Mouse (Mus musculus): ENCODE measurements at regions not wholly inside any gene's neighbourhood (a gene's known extent, or its start where the extent isn't known, plus 50 kb on each side); places are given as distances from the start of the nearest gene placed in this dataset.
"Not testable (repeated sequence)": the region's sequence is repeated elsewhere in the genome, so short reads cannot be mapped to it uniquely, and the experiment has no call there.

DNA sequence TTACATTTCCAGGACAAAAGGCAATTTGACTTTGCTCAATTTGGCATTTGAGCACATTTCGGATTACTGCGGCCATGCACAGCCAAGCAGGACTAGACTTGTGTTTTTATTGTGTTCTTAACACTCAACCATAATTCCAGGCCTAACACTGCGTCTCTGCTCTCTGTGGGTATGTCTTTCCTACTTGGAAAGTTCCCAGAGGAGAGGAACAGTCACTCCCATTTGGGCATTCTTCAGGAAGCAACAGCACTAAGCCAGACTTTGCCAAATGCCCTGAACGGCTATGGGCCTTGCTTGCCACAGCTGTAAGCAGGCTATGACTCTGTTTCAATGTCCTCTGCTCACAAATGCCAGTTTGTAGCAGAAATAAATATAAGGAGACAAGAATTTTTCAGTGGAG, 56.5 kb upstream of the Pdk3 start:
- no peak for DNase-seq

DNA sequence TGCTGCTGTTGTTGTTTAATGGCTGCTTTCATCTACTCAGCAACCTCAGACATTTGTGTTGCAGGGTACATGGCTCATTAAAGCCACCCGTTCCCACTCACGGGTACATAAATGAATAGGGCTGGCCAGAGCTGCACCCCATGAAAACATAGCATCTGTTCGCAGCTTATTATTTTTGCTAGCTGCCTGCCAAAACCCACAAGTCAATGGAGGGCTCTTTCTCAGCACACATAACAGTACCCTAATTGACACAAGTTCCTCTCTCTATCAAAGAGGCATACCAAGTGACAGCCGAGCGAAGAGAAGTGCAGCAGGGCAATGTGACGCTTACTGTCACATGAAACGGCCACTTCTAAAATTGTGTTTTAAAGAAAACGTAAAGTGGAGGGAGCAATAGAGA, 57.0 kb upstream of the Pdk3 start:
- DNase-seq = no peak

DNA sequence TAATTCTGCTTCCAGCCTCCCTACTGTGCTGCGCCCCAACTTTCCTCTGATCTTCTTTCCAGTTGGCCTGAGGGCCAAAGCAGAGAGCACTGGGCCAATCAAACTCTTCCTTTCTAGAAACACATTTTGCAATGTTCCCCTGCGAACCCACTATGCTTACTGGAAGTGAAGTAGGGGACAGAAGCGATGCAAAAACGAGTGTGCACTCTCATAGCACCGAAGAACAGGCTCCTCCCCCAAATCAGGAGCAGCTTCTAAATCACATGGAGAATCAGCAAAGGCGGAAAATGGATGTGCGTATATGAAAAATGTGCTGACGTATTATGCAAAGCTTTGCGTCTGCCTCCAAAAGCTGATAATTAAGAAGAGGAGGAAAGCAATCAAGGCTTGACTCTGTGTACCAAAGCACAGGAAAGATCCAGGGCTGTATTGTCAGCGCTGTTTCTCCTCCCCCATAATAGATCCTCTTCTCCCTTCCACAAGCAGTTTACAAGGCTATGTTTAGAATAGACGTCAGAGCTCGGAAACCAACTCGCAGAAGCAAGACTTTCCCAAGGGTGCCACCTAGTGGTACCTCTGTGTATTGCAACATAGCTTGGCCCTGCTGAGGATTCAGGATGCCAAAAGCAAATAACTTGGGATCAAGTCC, 57.5 kb upstream of the Pdk3 start:
- peak; percentile 83 for DNase-seq

DNA sequence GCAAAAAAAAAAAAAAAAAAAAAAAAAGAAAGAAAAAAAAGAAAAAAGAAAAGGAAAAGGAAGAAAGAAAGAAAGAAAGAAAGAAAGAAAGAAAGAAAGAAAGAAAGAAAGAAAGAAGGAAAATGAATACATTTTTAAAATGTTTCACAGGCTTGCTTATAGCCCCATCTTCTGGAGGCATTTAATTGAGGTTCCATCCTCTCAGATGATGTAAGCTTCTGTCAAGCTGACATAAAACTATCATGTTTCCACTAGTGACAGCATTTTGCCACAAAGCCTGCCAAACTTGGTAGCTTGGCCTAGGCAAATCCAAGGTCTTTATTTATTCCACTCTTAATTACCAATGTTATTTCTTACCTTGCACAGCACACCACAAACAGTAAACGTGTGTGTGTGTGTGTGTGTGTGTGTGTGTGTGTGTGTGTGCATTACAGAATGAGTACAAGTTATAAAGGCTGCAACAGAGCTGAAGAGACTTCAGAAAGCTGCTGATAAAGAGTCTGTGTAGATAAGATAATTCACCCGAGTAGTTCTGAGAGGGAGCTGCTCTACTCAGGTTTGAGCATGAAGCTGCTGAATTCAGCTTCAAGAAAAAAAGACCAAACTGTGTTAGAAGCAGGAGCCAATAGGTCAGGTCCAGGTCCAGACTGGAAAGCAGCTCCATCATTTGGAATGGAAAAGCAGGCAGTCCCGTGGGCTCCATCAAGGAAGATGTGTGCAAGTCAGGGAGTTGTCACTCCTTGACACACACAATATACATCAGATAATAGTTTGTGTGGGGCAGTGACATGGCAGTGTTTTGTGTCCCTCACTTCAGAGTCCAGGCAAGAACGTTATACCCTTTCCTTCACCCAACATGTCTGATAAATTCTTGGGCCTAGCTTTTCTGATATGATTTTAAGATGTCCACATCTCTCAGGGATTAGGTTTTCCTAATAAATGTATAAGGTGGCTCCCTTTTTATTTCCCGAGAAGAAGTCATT, 65.1 kb upstream of the Pdk3 start:
- DNase-seq = no peak

DNA sequence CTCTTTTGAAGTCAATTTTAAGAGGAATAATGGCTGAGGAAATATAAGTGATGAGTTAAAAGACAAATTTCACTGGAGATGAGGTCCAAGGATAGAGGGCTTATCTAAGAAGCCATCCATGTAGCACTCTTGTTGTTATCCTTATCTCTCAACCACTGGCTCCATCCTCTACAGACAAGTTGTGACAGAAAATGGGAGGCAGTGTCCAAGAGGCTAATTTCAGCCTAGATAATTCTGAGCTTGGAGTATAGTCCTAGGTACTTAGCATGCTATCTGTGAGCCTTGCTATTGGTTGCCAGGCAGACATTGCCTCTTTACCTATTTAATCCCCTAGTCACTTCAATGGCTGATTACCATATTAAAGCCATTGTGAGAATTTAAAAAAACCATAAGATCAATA, 65.2 kb upstream of the AU015836 start:
- no peak for DNase-seq

DNA sequence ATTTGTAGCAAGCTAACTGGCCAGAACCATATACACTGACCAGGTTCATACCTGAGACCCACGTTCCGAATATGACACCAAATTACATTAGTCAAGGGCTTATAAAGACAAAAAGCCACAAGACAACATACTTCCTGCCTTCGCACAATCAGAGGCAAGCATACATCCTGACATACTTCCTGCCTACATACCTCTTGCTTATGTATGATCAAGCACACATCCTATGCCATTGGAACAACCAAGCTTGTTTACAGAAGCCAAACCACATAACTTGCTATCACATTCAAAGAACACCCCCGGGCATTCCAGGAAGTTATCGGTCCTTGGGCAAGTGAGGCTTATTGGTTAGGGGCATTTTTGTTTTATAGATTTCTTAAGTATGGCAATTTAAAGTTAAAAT, 62.9 kb upstream of the AU015836 start:
- no peak for DNase-seq

DNA sequence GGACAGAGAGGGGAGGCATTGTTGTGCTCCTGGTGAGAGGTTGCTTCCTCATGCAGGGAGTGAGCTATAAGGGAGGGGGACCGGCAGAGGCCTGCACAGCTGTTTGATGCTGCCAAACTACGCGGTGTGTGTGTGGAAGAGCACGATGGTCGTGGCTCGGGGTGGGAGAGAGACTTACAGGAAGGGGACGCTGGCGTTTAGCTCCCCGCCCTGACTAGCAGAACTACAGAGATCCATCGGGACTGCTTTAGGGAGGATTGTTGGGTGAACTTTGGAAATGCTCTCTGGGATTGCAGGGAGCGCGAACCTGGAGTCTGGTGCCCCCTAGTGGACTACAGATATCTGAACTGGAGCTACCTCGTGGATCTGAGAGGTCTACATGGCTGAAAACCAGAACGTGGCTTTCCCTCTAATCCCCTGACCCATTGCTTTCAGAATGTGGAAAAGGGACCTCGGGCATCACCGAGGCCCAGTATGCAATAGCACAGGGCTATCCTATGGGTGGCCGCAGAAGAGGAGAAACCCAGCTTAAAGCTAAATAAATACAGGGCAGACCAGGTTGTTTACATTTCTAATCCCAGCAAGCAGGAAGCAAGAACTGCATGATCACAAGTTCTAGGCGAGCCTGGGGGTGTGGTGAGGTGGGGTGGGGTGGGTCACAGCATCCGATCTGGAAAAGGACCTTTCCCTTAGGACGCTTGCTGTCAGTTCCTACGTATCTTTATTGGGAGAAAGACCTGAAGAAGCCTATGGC, 57.2 kb upstream of the AU015836 start:
- peak; percentile 38 for DNase-seq

DNA sequence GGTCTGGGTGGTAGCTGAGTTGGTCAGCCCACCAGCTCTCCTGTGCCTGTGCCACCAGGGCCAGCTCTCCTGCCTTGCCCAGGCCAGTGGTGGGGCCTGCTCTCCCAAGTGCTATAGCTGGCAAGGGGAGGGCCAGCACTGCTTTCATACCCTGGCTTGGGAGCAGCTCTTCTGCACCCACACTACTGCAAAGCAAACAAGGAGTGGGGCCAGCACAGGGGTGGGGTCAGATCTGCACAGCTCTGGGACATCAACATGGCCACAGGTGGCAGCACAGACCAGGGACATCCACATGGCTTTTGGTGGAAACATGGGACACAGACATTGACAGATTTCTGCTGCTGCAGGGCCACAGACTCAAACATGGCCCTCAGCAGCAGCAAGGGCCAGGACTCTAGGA, 52.9 kb upstream of the AU015836 start:
- no peak for DNase-seq

DNA sequence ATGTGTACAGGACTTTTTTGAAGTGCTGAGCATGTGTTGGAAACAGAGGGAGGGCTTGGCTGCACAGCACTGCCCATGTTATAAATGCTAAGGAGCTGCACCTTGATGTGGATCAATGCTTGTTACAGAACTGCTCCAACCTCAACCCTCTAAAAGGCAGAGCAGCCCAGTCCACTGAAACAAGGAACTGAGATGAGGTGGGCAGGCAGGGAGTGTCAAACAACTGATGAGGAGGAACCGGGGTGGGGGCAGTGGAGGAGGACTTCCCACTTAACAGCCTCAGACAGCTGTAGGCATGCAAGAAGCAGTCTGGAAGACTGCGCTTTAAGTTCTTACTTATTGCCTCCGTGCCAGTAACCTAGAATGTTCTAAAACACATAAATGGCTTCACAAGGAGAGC, 51.1 kb upstream of the AU015836 start:
- not testable (repeated sequence) for DNase-seq
